Mouse (Mus musculus): ENCODE measurements around the gene Gadd45gip1. TPM values are rescaled to one million over a fixed set of nuclear protein-coding genes. Genes with fewer than 3 reads are reported as not detected.

The Gadd45gip1 gene
- total RNA-seq, 1 experiment = 30.8 TPM

GRCm38 (mm10) chr8:84783919-84784581 is 47.3 kb upstream of the Gadd45gip1 start:
- no peak for DNase-seq (ENCODE audit: low read depth, low spot score)
- no peaks in the 10 kb centered on the region for H3K36me3 ChIP-seq (ENCODE audit: control insufficient read depth, insufficient read depth, low read length, poor library complexity, severe bottlenecking)
- H3K27ac ChIP-seq (ENCODE audit: insufficient read depth, low read depth, low read length, poor library complexity, severe bottlenecking) = no peak overlapping the region
- no peak for TF ChIP-seq ZNF384 (IDR thresholded peaks at IDR 0.05; ENCODE audit: low read depth, low read length)
- TF ChIP-seq ZC3H11A (IDR thresholded peaks at IDR 0.05; ENCODE audit: borderline replicate concordance, low read depth, low read length) = no peak
- no peak for TF ChIP-seq HCFC1 (IDR thresholded peaks at IDR 0.05; ENCODE audit: borderline replicate concordance, insufficient read depth, low read length)
- no peak for TF ChIP-seq CHD2 (IDR thresholded peaks at IDR 0.05; ENCODE audit: low read depth, low read length)
- TF ChIP-seq MAFK (IDR thresholded peaks at IDR 0.05; ENCODE audit: insufficient read depth, low read depth, low read length) = no peak
- H3K4me1 ChIP-seq (ENCODE audit: control insufficient read depth in 2 of 2, insufficient read depth in 2 of 2, low read length in 2 of 2, poor library complexity in 1 of 2) = peaks cover 0 to 8% of the 10 kb centered on the region in 2 experiments; a peak in 1 of 4 replicates
- in situ Hi-C loops (cut with MboI; ENCODE audit: low sequenced_read_pairs in 2 of 2, unreplicated experiment in 2 of 2) = no loop called here
- no peak overlapping the region for H3K9ac ChIP-seq (ENCODE audit: insufficient read depth, low read depth, low read length, poor library complexity, severe bottlenecking)
- peak overlapping the region in 1 of 2 experiments; percentile 15; a peak in 1 of 4 replicates for H3K4me3 ChIP-seq (ENCODE audit: insufficient read depth in 1 of 2, low read depth in 1 of 2, low read length in 2 of 2, poor library complexity in 1 of 2, severe bottlenecking in 1 of 2)
- H3K9me3 ChIP-seq (ENCODE audit: control insufficient read depth, insufficient read depth, low read depth, low read length) = no peaks in the 10 kb centered on the region

GRCm38 (mm10) chr8:84784681-84785505 is 46.4 kb upstream of the Gadd45gip1 start:
- DNase-seq (ENCODE audit: low read depth, low spot score) = no peak
- Histone ChIP-seq H3K4me1 (ENCODE audit: control insufficient read depth in 2 of 2, insufficient read depth in 2 of 2, low read length in 2 of 2, poor library complexity in 1 of 2) (peaks cover 0 to 8% of the 10 kb centered on the region in 2 experiments; a peak in 1 of 4 replicates), H3K36me3 (ENCODE audit: control insufficient read depth, insufficient read depth, low read length, poor library complexity, severe bottlenecking) (no peaks in the 10 kb centered on the region), H3K4me3 (ENCODE audit: insufficient read depth in 1 of 2, low read depth in 1 of 2, low read length in 2 of 2, poor library complexity in 1 of 2, severe bottlenecking in 1 of 2) (peak overlapping the region in 1 of 2 experiments; percentile 15; a peak in 1 of 4 replicates), H3K9ac (ENCODE audit: insufficient read depth, low read depth, low read length, poor library complexity, severe bottlenecking) (no peak overlapping the region), H3K27ac (ENCODE audit: insufficient read depth, low read depth, low read length, poor library complexity, severe bottlenecking) (no peak overlapping the region), H3K9me3 (ENCODE audit: control insufficient read depth, insufficient read depth, low read depth, low read length) (no peaks in the 10 kb centered on the region)
- TF ChIP-seq CHD2 (IDR thresholded peaks at IDR 0.05; ENCODE audit: low read depth, low read length) = no peak
- no peak for TF ChIP-seq ZC3H11A (IDR thresholded peaks at IDR 0.05; ENCODE audit: borderline replicate concordance, low read depth, low read length)
- no peak for TF ChIP-seq MAFK (IDR thresholded peaks at IDR 0.05; ENCODE audit: insufficient read depth, low read depth, low read length)
- no peak for TF ChIP-seq ZNF384 (IDR thresholded peaks at IDR 0.05; ENCODE audit: low read depth, low read length)
- no peak for TF ChIP-seq HCFC1 (IDR thresholded peaks at IDR 0.05; ENCODE audit: borderline replicate concordance, insufficient read depth, low read length)
- in situ Hi-C loops (cut with MboI; ENCODE audit: low sequenced_read_pairs in 2 of 2, unreplicated experiment in 2 of 2) = no loop called here

GRCm38 (mm10) chr8:84785506-84785755 is 45.9 kb upstream of the Gadd45gip1 start:
- H3K9me3 ChIP-seq (ENCODE audit: control insufficient read depth, insufficient read depth, low read depth, low read length) = no peaks in the 10 kb centered on the region
- no peak overlapping the region for H3K9ac ChIP-seq (ENCODE audit: insufficient read depth, low read depth, low read length, poor library complexity, severe bottlenecking)
- no peak for DNase-seq (ENCODE audit: low read depth, low spot score)
- no peaks in the 10 kb centered on the region for H3K36me3 ChIP-seq (ENCODE audit: control insufficient read depth, insufficient read depth, low read length, poor library complexity, severe bottlenecking)
- no peak overlapping the region; a peak in 1 of 4 replicates for H3K4me3 ChIP-seq (ENCODE audit: insufficient read depth in 1 of 2, low read depth in 1 of 2, low read length in 2 of 2, poor library complexity in 1 of 2, severe bottlenecking in 1 of 2)
- TF ChIP-seq HCFC1 (IDR thresholded peaks at IDR 0.05; ENCODE audit: borderline replicate concordance, insufficient read depth, low read length) (no peak), ZNF384 (IDR thresholded peaks at IDR 0.05; ENCODE audit: low read depth, low read length) (no peak), MAFK (IDR thresholded peaks at IDR 0.05; ENCODE audit: insufficient read depth, low read depth, low read length) (no peak), ZC3H11A (IDR thresholded peaks at IDR 0.05; ENCODE audit: borderline replicate concordance, low read depth, low read length) (no peak), CHD2 (IDR thresholded peaks at IDR 0.05; ENCODE audit: low read depth, low read length) (no peak)
- no peak overlapping the region for H3K27ac ChIP-seq (ENCODE audit: insufficient read depth, low read depth, low read length, poor library complexity, severe bottlenecking)
- H3K4me1 ChIP-seq (ENCODE audit: control insufficient read depth in 2 of 2, insufficient read depth in 2 of 2, low read length in 2 of 2, poor library complexity in 1 of 2) = peaks cover 0 to 8% of the 10 kb centered on the region in 2 experiments; a peak in 1 of 4 replicates
- in situ Hi-C loops (cut with MboI; ENCODE audit: low sequenced_read_pairs in 2 of 2, unreplicated experiment in 2 of 2) = no loop called here

GRCm38 (mm10) chr8:84785756-84786677 is 45.3 kb upstream of the Gadd45gip1 start:
- DNase-seq (ENCODE audit: low read depth, low spot score) = no peak
- H3K27ac ChIP-seq (ENCODE audit: insufficient read depth, low read depth, low read length, poor library complexity, severe bottlenecking) = no peak overlapping the region
- H3K4me3 ChIP-seq (ENCODE audit: insufficient read depth in 1 of 2, low read depth in 1 of 2, low read length in 2 of 2, poor library complexity in 1 of 2, severe bottlenecking in 1 of 2) = peak overlapping the region; percentile 11 to 39; a peak in 2 of 4 replicates
- no peak overlapping the region for H3K9ac ChIP-seq (ENCODE audit: insufficient read depth, low read depth, low read length, poor library complexity, severe bottlenecking)
- no peaks in the 10 kb centered on the region for H3K36me3 ChIP-seq (ENCODE audit: control insufficient read depth, insufficient read depth, low read length, poor library complexity, severe bottlenecking)
- no peak for TF ChIP-seq MAFK (IDR thresholded peaks at IDR 0.05; ENCODE audit: insufficient read depth, low read depth, low read length)
- TF ChIP-seq ZNF384 (IDR thresholded peaks at IDR 0.05; ENCODE audit: low read depth, low read length) = no peak
- no peak for TF ChIP-seq HCFC1 (IDR thresholded peaks at IDR 0.05; ENCODE audit: borderline replicate concordance, insufficient read depth, low read length)
- TF ChIP-seq CHD2 (IDR thresholded peaks at IDR 0.05; ENCODE audit: low read depth, low read length) = no peak
- TF ChIP-seq ZC3H11A (IDR thresholded peaks at IDR 0.05; ENCODE audit: borderline replicate concordance, low read depth, low read length) = no peak
- no peaks in the 10 kb centered on the region for H3K9me3 ChIP-seq (ENCODE audit: control insufficient read depth, insufficient read depth, low read depth, low read length)
- in situ Hi-C loops (cut with MboI; ENCODE audit: low sequenced_read_pairs in 2 of 2, unreplicated experiment in 2 of 2) = no loop called here
- peaks cover 0 to 7% of the 10 kb centered on the region in 2 experiments; a peak in 1 of 4 replicates for H3K4me1 ChIP-seq (ENCODE audit: control insufficient read depth in 2 of 2, insufficient read depth in 2 of 2, low read length in 2 of 2, poor library complexity in 1 of 2)
